ENCODE assay signal across 8 mouse cellular contexts in the genomic region with DNA sequence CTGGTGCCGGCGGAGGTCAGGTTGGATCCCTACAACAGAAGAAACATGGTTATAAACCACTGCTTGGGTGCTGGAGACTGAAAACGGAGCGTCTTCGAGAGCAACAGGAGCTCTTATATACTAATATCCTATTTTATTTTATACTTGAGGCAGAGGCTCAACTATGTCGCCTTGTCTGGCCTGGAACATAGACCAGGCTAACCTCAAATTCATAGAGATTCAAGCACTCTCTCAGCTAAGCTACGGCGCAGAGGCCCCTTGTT. TPM values are rescaled to one million over a fixed set of nuclear protein-coding genes. Genes with fewer than 3 reads are reported as not detected.
DNase-seq lines count a peak whose midpoint lies in the region; ATAC-seq lines count a peak whose summit lies in the region.

No protein-coding gene starts in this region.

- no peak overlapping the region for H3K27ac ChIP-seq in kidney, embryonic 16.5 days (ENCODE audit: low read length)
- 0 out of 2 replicates have a peak overlapping the region, but pooled peaks have one; percentile 85 for H3K27ac ChIP-seq in embryonic facial prominence, embryonic 10.5 days (replicated peaks)
- H3K27ac ChIP-seq in intestine, embryonic 16.5 days (ENCODE audit: low read length), result no peak overlapping the region
- H3K27ac ChIP-seq in neural tube, embryonic 12.5 days, result no peak overlapping the region

- H3K4me3 ChIP-seq in kidney, embryonic 16.5 days (ENCODE audit: low read length), result peak overlapping the region; percentile 87
- peak overlapping the region; percentile 73 for H3K4me3 ChIP-seq in embryonic facial prominence, embryonic 10.5 days
- peak overlapping the region; percentile 62 for H3K4me3 ChIP-seq in intestine, embryonic 16.5 days (ENCODE audit: low read length)
- H3K4me3 ChIP-seq in neural tube, embryonic 12.5 days, result peak overlapping the region; percentile 64

- peaks cover 29% of the 10 kb centered on the region for H3K36me3 ChIP-seq in kidney, embryonic 16.5 days (ENCODE audit: insufficient read depth, low read length)
- peaks cover 47% of the 10 kb centered on the region for H3K36me3 ChIP-seq in embryonic facial prominence, embryonic 10.5 days (replicated peaks)
- peaks cover 9% of the 10 kb centered on the region; the same call in 1 of the 2 replicates for H3K36me3 ChIP-seq in intestine, embryonic 16.5 days (ENCODE audit: control insufficient read depth, insufficient read depth, low read length)
- peaks cover 22% of the 10 kb centered on the region for H3K36me3 ChIP-seq in neural tube, embryonic 12.5 days

- no peaks in the 10 kb centered on the region for H3K9me3 ChIP-seq in kidney, embryonic 16.5 days (ENCODE audit: low read length)
- H3K9me3 ChIP-seq in embryonic facial prominence, embryonic 10.5 days, result peaks cover 4% of the 10 kb centered on the region; the same call in 1 of the 2 replicates
- no peaks in the 10 kb centered on the region for H3K9me3 ChIP-seq in intestine, embryonic 16.5 days (ENCODE audit: control insufficient read depth, low read length)
- H3K9me3 ChIP-seq in neural tube, embryonic 12.5 days, result no peaks in the 10 kb centered on the region

- H3K4me2 ChIP-seq in kidney, embryonic 16.5 days (replicated peaks; ENCODE audit: low read depth, low read length), result peak overlapping the region; percentile 63
- H3K4me2 ChIP-seq in intestine, embryonic 16.5 days (ENCODE audit: low read depth, low read length), result peak overlapping the region; percentile 53
- peak overlapping the region; percentile 62 for H3K4me2 ChIP-seq in neural tube, embryonic 12.5 days (replicated peaks)

- no peaks in the 10 kb centered on the region for H3K27me3 ChIP-seq in kidney, embryonic 16.5 days (ENCODE audit: insufficient read depth, low read length)
- no peaks in the 10 kb centered on the region for H3K27me3 ChIP-seq in embryonic facial prominence, embryonic 10.5 days (replicated peaks; ENCODE audit: low read depth, poor library complexity, severe bottlenecking)
- H3K27me3 ChIP-seq in intestine, embryonic 16.5 days (replicated peaks; ENCODE audit: control insufficient read depth, insufficient read depth, low read length), result no peaks in the 10 kb centered on the region
- no peaks in the 10 kb centered on the region for H3K27me3 ChIP-seq in neural tube, embryonic 12.5 days (replicated peaks)

- ATAC-seq in kidney, embryonic 16.5 days (ENCODE audit: low FRiP score, low TSS enrichment), result no peak
- ATAC-seq in intestine, embryonic 16.5 days, result no peak
- ATAC-seq in neural tube, embryonic 12.5 days (ENCODE audit: low FRiP score, low read depth), result no peak

- intact Hi-C loops in left cerebral cortex, postnatal 36 days (cut with DNase I), result no loop called here

- peak overlapping the region; percentile 89 for H3K9ac ChIP-seq in kidney, embryonic 16.5 days (replicated peaks; ENCODE audit: low read length)
- H3K9ac ChIP-seq in intestine, embryonic 16.5 days (ENCODE audit: low read depth, low read length), result peak overlapping the region; percentile 75
- peak overlapping the region; percentile 61; the same call in 1 of the 2 replicates for H3K9ac ChIP-seq in neural tube, embryonic 12.5 days

- DNase-seq in kidney, postnatal 10 days, result no peak
- DNase-seq in embryonic facial prominence, embryonic 10.5 days (ENCODE audit: low spot score), result no peak
- no peak for DNase-seq in urinary bladder, postnatal 25 days (ENCODE audit: low spot score)
- DNase-seq in left cerebral cortex, postnatal 36 days (ENCODE audit: low spot score in 2 of 2), result no peak
- DNase-seq in adrenal gland, adult 2 months, result no peak

- peaks cover 11% of the 10 kb centered on the region; the same call in 1 of the 2 replicates for H3K4me1 ChIP-seq in kidney, embryonic 16.5 days (ENCODE audit: insufficient read depth, low read length)
- peaks cover 11% of the 10 kb centered on the region; the same call in 1 of the 2 replicates for H3K4me1 ChIP-seq in embryonic facial prominence, embryonic 10.5 days
- 0 out of 2 replicates have a peak, but pooled peaks cover 5% of the 10 kb centered on the region for H3K4me1 ChIP-seq in intestine, embryonic 16.5 days (ENCODE audit: control insufficient read depth, insufficient read depth, low read length)
- H3K4me1 ChIP-seq in neural tube, embryonic 12.5 days, result peaks cover 5% of the 10 kb centered on the region

- WGBS in kidney, embryonic 16.5 days, result 53% methylated on average over 8 of the region's 8 CpGs
- 67% methylated on average over 8 of the region's 8 CpGs for WGBS in embryonic facial prominence, embryonic 10.5 days
- WGBS in intestine, embryonic 16.5 days, result 32% methylated on average over 8 of the region's 8 CpGs
- WGBS in neural tube, embryonic 12.5 days, result 61% methylated on average over 8 of the region's 8 CpGs

RNA-seq across cellular contexts. Expression of gene Sumf2, which starts 0.7 kb away (rescaled TPM):
- 54.0 and 59.2 TPM in 2 replicates for polyA plus RNA-seq in kidney, embryonic 16.5 days (2015; fragmentation: Nextera tagmentation; extraction: Ambion mirVana)
- 44.3 and 44.9 TPM in 2 replicates for polyA plus RNA-seq in embryonic facial prominence, embryonic 10.5 days (2016; fragmentation: Nextera tagmentation; extraction: Ambion mirVana)
- polyA plus RNA-seq in intestine, embryonic 16.5 days (2015; fragmentation: Nextera tagmentation; extraction: Ambion mirVana), result 33.4 and 35.3 TPM in 2 replicates
- 43.9 and 44.6 TPM in 2 replicates for polyA plus RNA-seq in neural tube, embryonic 12.5 days (2016; fragmentation: Nextera tagmentation; extraction: Ambion mirVana)
- total RNA-seq in left cerebral cortex, postnatal 36 days (2021), result 10 to 100 TPM; 17.3 to 22.5 TPM
- 10 to 100 TPM; 35.4 to 43.2 TPM for total RNA-seq in adrenal gland, adult 2 months (2021)
- 18.8 and 19.9 TPM in 2 replicates for polyA plus RNA-seq in adrenal gland, adult 2 months (2012; rRNA removed)

RNA-seq across cellular contexts. Expression of gene Chchd2, which starts 39.8 kb away (rescaled TPM):
- 1,059 and 1,110 TPM in 2 replicates for polyA plus RNA-seq in kidney, embryonic 16.5 days (2015; fragmentation: Nextera tagmentation; extraction: Ambion mirVana)
- 1,193 and 1,199 TPM in 2 replicates for polyA plus RNA-seq in embryonic facial prominence, embryonic 10.5 days (2016; fragmentation: Nextera tagmentation; extraction: Ambion mirVana)
- polyA plus RNA-seq in intestine, embryonic 16.5 days (2015; fragmentation: Nextera tagmentation; extraction: Ambion mirVana), result 1,153 and 1,157 TPM in 2 replicates
- polyA plus RNA-seq in neural tube, embryonic 12.5 days (2016; fragmentation: Nextera tagmentation; extraction: Ambion mirVana), result 806 and 883 TPM in 2 replicates
- total RNA-seq in left cerebral cortex, postnatal 36 days (2021), result 100 to 1,000 TPM; 406 to 444 TPM
- total RNA-seq in adrenal gland, adult 2 months (2021), result 1,000 to 10,000 TPM in 1 of 2 experiments, 100 to 1,000 TPM in 1; 641 to 1,175 TPM
- 3,805 and 4,399 TPM in 2 replicates for polyA plus RNA-seq in adrenal gland, adult 2 months (2012; rRNA removed)

RNA-seq across cellular contexts. Expression of gene Zbed5, which starts 48.0 kb away (rescaled TPM):
- polyA plus RNA-seq in kidney, embryonic 16.5 days (2015; fragmentation: Nextera tagmentation; extraction: Ambion mirVana), result 6.5 and 7.8 TPM in 2 replicates
- 7.4 and 7.7 TPM in 2 replicates for polyA plus RNA-seq in embryonic facial prominence, embryonic 10.5 days (2016; fragmentation: Nextera tagmentation; extraction: Ambion mirVana)
- 2.2 and 2.4 TPM in 2 replicates for polyA plus RNA-seq in intestine, embryonic 16.5 days (2015; fragmentation: Nextera tagmentation; extraction: Ambion mirVana)
- 10.0 and 10.8 TPM in 2 replicates for polyA plus RNA-seq in neural tube, embryonic 12.5 days (2016; fragmentation: Nextera tagmentation; extraction: Ambion mirVana)
- total RNA-seq in left cerebral cortex, postnatal 36 days (2021), result 1 to 10 TPM; 5.1 to 5.6 TPM
- total RNA-seq in adrenal gland, adult 2 months (2021), result 1 to 10 TPM; 2.1 to 2.3 TPM
- 1.1 and 2.2 TPM in 2 replicates for polyA plus RNA-seq in adrenal gland, adult 2 months (2012; rRNA removed)

RNA-seq across cellular contexts. Expression of gene Phkg1, which starts 50.9 kb away (rescaled TPM):
- 0.21 and 0.28 TPM in 2 replicates for polyA plus RNA-seq in kidney, embryonic 16.5 days (2015; fragmentation: Nextera tagmentation; extraction: Ambion mirVana)
- polyA plus RNA-seq in embryonic facial prominence, embryonic 10.5 days (2016; fragmentation: Nextera tagmentation; extraction: Ambion mirVana), result 0.11 and 0.19 TPM in 2 replicates
- polyA plus RNA-seq in intestine, embryonic 16.5 days (2015; fragmentation: Nextera tagmentation; extraction: Ambion mirVana), result 0.11 TPM in 1 of 2 replicates, not detected in the other
- 0.24 and 0.38 TPM in 2 replicates for polyA plus RNA-seq in neural tube, embryonic 12.5 days (2016; fragmentation: Nextera tagmentation; extraction: Ambion mirVana)
- 10 to 100 TPM; 13.8 to 16.3 TPM for total RNA-seq in left cerebral cortex, postnatal 36 days (2021)
- 1 to 10 TPM; 1.4 to 3.9 TPM for total RNA-seq in adrenal gland, adult 2 months (2021)
- 1.2 and 2.6 TPM in 2 replicates for polyA plus RNA-seq in adrenal gland, adult 2 months (2012; rRNA removed)
